Mouse (Mus musculus) spleen, adult 18-20 months (tissue): Measurements from ENCODE around the gene Ipo13.

Experiments
- DNase-seq, 2 experiments: peaks; one replicate each; pipeline ENCODE4 v3.0.0; 2022; ENCODE audit warnings: mixed read lengths in 2 of 2

The Ipo13 gene

DNA sequence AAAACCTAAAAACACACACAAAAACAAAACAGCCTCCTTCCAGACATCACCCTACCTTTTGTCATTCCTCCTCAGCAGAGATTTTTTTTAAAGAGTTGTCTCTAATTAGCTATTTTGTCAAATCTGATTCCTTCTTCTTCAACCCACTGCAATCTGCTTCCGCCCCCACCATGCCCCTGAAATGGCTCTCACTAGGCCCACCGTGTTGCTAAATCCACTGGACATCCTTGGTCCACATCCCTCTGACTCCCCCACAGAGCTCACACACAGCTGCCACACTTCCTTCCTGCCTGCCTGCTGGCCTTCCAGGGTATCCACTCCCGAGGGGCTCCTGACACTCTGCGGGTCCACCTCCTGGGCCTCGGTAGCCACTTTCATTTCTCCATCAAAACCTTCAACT is 36.1 kb downstream of the Ipo13 start:
- no peak for DNase-seq

DNA sequence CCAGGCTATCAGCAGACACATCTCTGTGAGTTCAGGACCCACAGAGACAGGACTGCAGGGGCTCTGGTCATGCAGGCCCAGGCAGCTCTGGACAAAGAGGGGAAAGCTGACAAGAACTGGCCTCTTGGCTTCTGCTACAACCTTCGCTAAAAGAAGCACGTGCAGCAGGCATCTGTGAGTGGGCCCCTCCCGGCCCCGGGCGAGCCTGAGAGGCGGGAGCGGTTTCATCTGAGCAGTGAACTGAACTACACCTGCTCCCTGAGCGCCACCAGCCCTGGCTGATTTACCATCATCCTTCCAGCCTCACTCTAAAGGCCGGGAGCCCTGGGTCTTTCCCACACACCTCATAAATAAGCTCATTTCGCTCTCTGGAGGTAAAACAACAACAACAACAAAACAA is 36.5 kb downstream of the Ipo13 start:
- no peak for DNase-seq

DNA sequence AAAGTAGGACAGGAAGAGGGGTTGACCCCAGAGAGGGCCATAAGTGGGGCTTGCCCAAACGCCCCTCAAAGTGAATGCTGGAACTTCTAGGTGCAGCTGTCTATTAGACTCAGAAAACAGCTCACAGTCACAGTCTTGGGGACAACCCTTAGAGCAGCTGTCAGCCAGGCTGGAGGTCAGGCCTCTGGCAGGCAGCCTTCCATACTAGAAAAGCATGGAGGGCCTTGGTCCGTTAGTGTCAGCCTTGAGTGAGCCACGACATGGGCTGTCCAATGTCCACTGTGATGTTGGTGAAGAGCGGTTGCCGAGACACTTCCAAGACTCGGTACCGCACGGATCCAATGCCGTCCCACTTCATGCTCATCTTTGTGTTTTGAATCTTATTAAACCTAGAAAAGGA is 41.2 kb downstream of the Ipo13 start:
- no peak for DNase-seq

DNA sequence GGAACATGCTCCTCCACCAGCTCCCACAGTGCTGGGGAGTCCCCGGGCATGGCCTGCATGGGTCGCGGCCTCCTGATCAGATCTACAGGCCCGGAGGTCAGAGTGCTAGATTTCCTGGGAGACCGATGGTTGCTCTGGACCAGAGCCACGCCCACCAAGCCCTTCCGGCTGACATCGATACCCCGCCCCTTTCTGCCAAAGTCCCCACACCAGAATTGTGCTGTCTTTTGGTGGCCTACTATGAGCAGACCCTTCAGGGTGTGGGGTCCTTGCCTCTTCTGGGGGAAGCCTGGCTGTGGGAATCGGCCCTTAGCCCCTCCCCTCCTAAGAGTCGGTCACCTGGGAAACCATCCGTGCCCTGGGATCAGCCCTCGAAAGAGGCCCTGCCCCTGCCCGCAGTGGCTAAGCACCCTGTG is 42.3 kb downstream of the Ipo13 start, which contains the start of gene Ccdc24:
Ccdc24 (minus strand) TSS at position 87 of the 416 bp plus-strand sequence.
- no peak for DNase-seq

DNA sequence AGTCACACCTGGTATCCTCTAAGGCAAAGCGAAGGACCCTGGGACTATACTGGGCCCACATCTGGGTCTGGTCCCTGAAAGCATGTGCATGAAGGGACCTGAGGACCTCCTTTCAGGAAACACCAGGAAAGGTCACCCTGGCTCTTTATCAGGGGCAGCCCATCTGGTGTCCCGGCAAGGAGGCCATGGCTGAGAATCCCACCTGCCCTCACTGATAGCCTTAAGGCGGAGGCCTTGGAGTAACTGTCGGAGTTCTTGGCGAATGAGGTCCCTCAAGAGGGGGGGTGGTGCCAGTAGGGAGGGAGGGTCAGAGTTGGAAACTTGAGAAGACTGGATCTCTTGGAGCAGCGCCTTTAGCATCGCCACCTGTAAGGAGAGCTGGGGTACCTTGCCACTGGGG is 43.0 kb downstream of the Ipo13 start:
- DNase-seq = no peak

DNA sequence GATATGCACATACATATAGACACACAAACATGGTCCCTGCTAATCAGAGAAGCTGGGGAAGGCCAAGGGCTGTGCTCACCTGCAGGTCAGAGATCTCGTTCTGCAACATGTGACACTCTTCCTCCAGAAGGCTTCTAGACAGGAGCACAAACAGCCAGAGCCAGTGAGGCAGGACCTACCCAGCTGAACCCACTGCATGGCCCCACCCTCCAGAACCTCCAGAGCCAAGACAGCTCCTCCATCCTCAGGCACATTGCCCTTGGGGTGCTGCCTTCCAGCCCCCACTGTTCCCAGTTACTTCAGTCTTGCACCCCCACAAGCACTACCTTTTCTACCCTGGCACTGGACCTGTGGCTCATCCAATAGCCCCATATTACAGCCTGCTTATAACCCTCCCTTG is 44.4 kb downstream of the Ipo13 start:
- DNase-seq = no peak

DNA sequence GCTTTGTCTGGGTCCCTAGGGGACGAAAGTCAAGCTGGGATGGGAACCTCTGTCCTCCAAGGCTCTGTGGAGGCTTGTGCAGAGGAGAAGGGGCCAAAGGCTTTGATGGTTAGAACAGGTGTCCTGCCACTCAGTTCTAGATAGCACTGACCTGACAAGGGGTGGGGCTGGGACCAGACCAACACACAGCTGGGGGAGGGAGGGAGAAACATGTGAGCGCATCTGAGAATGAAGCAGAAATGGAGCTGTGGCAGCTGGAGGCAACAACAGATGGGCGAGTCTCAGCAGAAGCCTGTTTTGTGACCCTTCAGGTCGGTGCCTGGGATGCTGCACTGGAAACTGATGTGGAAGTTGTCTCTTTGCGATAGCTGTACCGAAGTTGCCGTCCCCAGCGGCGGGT is 45.5 kb downstream of the Ipo13 start:
- no peak for DNase-seq

DNA sequence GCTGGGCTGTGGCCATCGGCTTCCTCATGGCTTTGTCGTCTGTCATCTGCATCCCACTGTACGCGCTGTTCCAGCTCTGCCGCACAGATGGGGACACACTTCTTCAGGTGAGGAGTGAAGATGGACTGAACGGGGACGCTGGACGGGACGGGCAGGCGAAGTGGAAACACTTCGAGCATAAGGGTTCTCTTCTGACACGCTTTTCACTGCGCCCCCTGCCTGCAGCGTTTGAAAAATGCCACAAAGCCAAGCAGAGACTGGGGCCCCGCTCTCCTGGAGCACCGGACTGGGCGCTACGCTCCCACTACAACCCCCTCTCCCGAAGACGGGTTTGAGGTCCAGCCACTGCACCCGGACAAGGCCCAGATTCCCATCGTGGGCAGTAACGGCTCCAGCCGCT is 47.0 kb downstream of the Ipo13 start:
- DNase-seq = peak in 1 of 2 experiments; percentile 58

DNA sequence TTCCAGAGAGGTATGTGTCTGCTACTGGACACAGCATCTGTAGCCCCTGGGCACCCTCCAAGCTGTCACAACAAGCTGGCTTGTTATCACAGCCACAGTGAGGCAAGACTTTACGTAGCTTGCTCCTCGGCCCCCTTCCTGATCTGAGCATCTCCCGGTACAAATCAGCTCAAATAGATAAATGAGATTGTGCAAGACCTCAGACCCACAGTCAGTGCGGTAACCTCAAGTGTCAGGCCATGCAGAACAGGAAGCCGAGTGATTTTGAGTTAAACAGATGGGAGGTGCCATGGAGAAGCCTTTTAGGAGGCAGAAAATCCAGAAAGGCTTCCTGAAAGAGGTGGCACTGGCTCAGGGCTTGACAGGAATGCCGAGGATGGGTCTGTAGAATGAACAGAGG is 47.8 kb downstream of the Ipo13 start:
- no peak for DNase-seq

DNA sequence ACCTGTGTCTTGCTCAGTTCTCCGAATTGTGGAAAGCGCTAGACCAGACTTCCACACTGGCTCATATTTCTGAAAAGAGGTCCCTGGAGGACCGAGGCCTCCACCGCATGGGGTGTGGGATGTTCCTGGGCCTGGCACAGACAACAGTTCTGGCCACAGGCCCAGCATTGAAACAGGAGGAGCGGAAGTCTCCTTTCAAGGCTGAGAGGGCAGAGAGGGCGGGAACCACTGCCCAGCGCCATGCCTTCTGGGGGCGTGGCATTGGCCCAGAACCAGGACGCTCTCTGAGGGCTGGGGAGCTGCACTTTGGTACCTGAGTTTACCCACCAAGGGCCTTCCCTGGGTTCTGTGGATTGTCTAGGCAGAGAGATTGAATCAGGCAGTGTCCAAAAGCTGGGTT is 48.7 kb downstream of the Ipo13 start:
- DNase-seq = peak; percentile 33 to 61

DNA sequence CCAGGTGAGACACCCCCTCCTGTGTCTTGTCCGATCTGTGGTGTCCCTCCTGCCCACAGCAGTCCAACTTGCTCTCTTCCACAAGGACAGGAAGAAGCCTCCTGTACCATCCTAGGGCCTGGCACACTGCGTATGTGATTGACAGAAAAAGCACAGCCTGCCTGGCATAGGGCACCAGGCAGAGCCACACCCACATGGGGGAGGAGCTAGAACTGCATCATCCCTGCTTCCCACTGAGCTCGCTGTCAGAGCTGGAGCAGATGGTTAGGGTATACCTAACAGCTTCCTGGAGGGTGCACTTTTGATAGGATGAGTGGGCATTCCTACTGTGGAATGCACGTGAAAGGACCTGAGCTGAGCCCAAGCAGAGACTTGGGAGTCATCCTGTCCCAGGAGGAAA is 52.0 kb downstream of the Ipo13 start:
- no peak for DNase-seq

DNA sequence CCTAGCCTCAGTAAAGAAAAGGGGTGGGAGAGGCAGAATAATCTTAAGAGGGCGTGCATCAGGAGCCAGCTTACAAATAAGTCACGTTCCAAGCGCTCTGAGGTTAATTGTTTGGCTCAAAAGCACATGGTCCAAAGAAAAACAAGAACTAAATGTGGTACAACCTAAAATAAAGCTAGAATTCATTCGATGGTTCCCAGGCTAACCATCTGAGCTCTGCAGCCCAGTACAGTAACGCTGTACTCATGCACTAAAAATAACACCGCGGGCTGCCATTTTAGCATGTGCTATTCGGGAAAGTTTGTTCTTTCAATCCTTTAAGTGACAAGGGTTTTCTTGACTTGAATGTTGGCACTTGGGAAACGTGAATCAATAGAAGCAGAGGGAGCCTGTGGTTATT is 54.2 kb downstream of the Ipo13 start:
- DNase-seq = no peak

DNA sequence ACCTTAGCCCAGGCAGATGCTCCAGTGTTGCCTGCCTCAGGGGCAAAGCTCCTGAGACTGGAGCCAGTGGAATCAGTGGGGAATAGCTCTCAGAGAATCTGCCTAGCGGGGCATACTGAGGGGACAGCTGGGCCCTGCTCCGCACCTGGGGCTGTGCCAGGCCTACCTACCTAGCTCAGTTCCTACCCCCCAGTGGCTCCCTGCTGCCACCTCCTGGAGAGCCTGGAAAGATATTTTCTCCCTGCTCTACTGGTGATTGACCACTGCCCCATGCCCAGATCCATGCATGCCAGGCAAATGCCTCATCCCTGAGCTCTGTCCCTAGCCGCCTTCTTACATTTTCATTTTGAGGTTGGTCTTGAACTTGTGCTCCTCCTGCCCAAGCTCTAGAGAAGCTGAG is 56.0 kb downstream of the Ipo13 start:
- DNase-seq = peak; percentile 32 to 47

DNA sequence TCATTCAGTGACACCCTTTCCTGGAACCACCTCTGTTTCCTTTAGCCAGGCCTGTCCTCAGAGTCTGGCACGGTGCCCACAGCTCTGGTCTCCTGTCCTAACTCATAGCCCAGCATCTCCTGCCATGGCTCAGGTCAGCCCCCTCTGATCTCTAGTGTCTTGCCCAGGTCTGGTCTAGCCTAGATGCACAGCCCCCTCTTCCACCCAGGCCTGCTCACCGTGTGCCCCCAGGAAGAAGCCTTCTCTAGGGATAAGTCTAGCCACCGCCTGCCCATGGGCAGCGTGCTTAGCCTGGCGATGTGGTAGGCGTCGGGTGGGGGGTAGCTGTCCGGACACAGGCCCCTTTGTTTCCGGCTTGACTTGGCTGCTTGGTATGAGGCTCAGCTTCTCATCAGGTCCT is 59.7 kb downstream of the Ipo13 start:
- DNase-seq = no peak

DNA sequence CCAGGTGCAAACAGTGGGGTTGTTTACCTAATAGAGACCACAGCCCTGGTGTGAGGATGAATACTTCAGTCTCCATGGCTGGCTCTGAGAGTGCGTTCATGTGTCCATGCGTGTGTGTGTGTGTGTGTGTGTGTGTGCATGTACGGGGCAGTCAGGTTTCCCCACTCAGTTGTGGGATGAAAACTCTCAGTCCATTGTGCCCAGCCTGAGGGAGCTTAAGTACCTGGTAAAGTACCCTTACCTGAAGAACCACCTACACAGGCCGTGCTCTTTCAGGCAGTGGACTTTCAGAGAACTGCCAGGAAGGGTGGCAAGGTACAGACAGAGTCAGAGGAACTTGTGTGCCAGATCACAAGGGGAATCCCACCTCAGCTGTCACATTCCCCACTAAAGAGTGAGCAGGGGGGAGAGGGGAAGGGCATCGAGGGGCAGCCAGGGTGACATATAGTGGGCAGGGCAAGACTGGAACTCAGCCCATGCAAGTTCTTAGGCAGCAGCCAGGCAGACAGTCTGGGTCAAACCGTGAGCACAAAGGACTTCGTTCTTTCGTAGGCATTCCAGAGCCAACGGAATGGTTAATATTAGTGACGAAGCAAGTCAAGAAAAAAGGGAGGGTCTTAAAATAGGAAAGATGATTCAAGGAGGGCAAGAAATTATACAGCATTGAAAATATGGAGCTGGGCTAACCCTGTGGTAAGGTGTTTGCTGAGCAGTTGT is 62.5 kb downstream of the Ipo13 start:
- no peak for DNase-seq

DNA sequence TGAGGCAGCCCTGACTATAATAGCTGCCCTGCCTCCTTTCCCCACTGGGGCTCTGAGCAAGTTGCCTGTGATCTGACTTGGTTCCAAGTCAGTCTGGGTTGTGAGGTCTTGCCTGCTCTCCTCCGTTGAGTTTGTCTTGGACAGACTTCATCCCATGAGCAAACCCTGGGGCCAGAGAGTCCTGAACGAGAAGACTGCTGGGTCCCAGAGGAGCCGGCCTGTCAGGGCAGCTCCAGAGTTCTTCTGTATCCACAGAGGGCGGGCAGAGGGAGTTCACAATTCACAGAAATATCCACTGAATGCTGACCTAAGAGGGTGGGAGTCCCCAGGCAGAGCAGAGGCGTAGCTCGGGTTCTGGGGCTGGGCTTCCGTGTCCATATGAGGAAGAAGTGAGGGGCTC is 63.9 kb downstream of the Ipo13 start:
- DNase-seq = no peak

DNA sequence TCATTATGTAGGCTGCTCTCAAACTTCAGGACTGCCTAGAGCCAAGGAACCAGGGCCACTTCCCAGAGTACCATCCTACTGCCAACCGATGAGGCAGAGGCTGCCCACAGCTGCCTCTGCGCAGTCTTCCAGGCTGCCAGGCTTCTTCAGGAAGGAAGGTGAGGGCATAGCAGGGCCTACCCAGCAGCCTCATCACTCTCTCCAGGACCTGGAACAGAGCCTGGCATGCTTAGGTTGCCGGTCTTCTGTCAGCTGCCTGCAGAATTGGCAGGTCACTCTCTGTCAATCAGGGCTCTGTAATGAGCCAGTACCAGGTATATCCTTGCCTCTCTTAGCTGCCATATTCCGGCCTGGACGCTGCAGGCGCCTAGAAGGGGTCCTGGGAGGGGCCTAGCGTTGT is 64.6 kb downstream of the Ipo13 start:
- no peak for DNase-seq

DNA sequence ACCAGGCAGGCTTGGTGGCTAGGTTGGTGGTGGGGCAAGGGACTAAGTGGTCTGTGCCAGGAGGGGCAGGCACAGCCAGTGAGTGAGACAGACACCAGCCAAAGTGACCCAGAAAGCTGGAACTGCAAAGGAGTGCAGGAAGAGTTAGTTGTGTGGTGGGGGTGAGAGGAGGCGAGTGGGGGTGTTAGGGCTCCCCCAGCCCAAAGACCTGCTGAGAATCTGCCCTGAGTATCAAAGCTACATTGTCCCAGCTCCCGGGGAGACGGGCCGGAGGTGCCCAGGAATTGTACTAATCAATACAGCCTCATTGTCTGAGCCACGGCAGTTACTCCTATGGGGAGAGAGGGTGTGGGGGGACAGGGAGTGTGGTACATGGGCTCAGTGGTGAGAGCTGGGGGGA is 65.3 kb downstream of the Ipo13 start:
- DNase-seq = no peak

DNA sequence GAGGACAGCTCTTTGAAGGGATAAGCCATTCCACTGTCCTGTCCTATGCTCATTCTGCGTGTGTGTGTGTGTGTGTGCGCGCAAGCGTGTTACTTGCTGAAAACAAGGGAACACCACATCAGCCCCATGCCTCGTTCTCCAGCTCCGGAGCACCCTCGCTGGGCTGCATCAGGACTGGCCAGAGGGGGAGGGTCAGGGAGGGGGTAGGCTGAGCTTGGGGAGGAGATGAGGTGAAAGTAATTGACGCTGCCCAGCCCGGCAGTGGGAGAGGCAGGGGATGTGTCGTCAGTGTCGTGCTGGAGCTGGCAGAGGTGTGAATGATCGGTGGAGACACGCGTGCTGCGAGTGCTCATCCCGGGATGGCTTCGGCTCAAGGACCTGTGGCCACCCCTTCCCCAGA is 65.7 kb downstream of the Ipo13 start:
- DNase-seq = no peak

DNA sequence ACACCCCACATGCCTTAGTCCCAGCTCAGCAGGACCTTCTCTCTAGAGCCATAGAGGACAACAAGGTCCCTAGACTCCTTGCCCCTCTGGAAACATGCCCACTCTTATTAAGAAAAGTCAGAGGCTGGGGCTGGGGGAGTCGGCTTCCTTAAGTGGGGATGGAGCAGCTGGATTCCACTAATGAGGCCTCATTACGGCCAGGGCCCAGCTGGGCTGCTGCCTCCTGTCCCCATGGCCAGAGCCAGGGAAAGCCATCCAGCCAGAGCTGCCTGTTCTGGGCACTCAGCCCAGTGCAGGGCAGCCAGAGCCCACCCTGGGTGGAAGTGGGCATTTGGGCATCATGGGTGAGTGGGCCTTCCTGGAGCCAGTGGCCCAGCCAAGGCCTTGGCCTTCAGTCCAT is 67.8 kb downstream of the Ipo13 start:
- no peak for DNase-seq

DNA sequence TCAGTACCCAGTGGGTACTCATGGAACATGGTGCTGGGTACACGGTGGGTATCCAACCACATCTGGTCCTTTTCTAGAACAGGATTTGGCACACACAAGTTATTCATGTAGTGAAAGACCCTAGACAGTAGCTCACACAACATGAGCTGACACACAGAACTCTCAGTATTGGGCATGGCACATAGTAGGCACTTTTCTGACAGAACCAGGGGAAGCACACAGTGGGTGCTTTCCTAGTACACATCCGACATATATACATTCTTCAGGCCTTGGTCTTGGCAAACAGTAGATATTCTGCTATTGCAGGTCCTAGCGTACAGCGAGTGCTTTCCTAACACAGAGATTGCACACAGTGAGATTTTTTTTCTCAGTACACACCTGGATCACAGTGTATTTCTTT is 68.5 kb downstream of the Ipo13 start:
- DNase-seq = no peak

DNA sequence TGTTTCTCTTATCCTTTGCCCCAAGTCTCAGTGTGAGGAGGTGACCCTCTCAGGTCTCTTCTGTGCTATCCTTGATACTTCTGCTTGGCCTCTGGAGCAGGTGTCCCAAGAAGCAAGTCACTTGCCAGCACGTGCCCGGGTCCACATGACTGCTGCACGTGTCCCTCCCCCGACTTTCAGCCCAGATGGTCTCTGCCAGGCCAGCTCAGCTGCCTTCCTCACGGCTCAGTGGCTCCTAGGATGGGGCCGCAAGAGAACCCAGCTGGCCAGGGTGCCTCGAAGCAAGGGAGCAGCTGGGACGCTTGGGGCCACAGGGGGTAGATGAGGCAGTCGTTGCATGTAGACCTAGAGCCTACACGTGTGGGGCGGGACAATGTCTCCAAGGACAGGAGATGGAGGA is 69.5 kb downstream of the Ipo13 start:
- DNase-seq = no peak
